Mouse (Mus musculus): ENCODE data around the gene Dlgap4. TPM values are rescaled to one million over a fixed set of nuclear protein-coding genes. Genes with fewer than 3 reads are reported as not detected.

Dlgap4 gene
- polyA plus RNA-seq, 1 experiment from 2014 or later: 124 TPM

DNA sequence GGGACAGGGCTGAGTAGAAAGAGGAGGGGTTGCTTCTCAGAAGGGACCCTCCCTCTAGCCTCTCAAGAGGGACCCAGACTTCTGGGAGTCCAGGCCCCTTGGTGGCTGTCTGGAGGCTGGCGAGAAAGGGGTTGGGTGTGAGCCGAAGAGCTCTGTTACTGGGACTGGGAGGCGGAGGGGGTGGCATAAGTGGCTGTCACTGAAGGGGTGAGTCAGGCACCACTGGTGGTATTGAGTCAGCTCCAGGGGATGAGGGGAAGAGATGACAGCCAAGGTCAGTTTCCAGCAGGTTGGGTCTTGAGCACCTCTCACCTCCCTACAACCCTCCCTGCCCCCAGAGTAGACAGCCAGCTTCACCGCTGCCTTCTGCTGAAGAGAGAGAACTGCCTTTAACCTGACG, 35.9 kb downstream of the Dlgap4 start:
- Histone ChIP-seq H3K4me3 (no peak overlapping the region), H3K4me1 (peaks cover 12% of the 10 kb centered on the region), H3K36me3 (no peaks in the 10 kb centered on the region), H3K27me3 (ENCODE audit: low read depth, poor library complexity, severe bottlenecking) (no peaks in the 10 kb centered on the region), H3K9me3 (replicated peaks) (no peaks in the 10 kb centered on the region), H3K27ac (no peak overlapping the region)
- DNase-seq (ENCODE audit: low spot score): no peak
- WGBS: 75% methylated on average over 5 of the region's 5 CpGs

DNA sequence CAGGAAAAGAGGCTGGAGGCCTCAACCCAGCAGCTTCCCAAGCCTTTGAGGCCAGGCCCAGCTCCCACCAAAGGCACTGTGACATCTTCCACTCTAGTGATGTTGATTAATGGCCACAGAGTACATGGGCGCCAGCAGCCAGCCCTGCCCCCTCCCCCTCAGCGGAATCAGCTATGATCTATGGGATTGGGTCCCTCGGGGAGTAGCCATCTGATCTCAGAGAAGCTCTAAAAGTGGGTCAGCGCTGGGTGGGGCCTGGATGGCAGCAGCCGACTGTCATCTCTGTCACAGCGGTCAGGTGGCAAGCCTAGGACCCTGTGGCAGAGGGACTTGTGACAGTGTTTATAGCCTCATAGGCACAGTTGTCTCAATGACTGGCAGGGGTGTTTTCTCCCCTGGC, 37.5 kb downstream of the Dlgap4 start:
- Histone ChIP-seq H3K4me1 (no peaks in the 10 kb centered on the region), H3K27ac (no peak overlapping the region), H3K9me3 (replicated peaks) (no peaks in the 10 kb centered on the region), H3K4me3 (no peak overlapping the region), H3K27me3 (ENCODE audit: low read depth, poor library complexity, severe bottlenecking) (no peaks in the 10 kb centered on the region), H3K36me3 (no peaks in the 10 kb centered on the region)
- 72% methylated on average over 6 of the region's 6 CpGs for WGBS
- no peak for DNase-seq (ENCODE audit: low spot score)

DNA sequence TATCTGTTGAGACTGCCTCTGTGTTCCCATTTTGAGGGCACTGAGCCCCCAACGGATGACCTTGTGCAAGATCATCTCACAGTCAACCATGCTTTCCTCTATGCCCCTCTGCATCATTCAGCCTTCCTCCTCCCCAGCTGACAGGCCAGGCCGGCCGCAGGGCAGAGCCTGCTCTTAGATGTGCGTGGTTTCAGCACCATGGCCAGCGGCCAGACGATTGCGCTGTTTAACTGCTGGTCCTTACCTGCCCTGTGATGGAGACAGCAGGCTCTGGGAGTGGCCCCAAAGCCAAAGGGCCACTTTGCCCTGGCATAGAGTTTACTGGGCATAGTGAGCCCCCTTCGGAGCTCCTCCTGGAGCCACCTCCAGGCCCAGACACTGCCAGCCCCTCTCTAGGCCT, 39.3 kb downstream of the Dlgap4 start:
- DNase-seq (ENCODE audit: low spot score): peak; percentile 90
- H3K36me3 ChIP-seq: no peaks in the 10 kb centered on the region
- no peaks in the 10 kb centered on the region for H3K4me1 ChIP-seq
- no peaks in the 10 kb centered on the region for H3K9me3 ChIP-seq (replicated peaks)
- H3K27me3 ChIP-seq (ENCODE audit: low read depth, poor library complexity, severe bottlenecking): no peaks in the 10 kb centered on the region
- 12% methylated on average over 8 of the region's 8 CpGs for WGBS
- no peak overlapping the region for H3K4me3 ChIP-seq
- H3K27ac ChIP-seq: no peak overlapping the region

- Histone ChIP-seq H3K36me3 (no peaks in the 10 kb centered on the region), H3K27me3 (ENCODE audit: low read depth, poor library complexity, severe bottlenecking) (no peaks in the 10 kb centered on the region), H3K9me3 (replicated peaks) (no peaks in the 10 kb centered on the region), H3K4me3 (no peak overlapping the region), H3K27ac (no peak overlapping the region), H3K4me1 (no peaks in the 10 kb centered on the region)
- 84% methylated on average over 5 of the region's 5 CpGs for whole genome bisulfite sequencing
- no peak for DNase-seq (ENCODE audit: low spot score)
These were observed 40.6 kb downstream of the Dlgap4 start for GRCm38 (mm10) chr2:156654148-156654547.

GRCm38 (mm10) chr2:156655626-156656025, 42.1 kb downstream of the Dlgap4 start:
- no peaks in the 10 kb centered on the region for H3K27me3 ChIP-seq (ENCODE audit: low read depth, poor library complexity, severe bottlenecking)
- H3K4me3 ChIP-seq: no peak overlapping the region
- 67% methylated on average over 5 of the region's 5 CpGs for WGBS

DNA sequence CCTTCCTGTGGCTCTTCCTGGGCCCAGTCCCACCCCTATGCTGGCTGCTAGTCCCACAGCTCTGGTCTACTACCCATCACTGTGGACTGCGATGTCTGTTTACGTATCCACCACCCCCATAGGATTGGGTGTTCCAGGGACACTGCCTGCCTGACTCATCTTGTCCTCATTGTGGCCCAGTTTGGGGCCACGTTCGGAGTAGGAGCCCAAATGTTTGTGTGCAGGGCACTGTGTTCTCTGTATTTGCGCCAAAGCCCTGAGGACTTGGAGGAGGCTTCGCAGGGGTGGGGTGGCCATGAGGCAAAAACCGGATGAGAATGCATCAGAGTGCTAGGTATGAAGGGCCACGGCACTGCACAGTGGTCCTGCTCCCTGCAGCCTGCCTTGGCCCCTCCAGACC, 44.0 kb downstream of the Dlgap4 start:
- Histone ChIP-seq H3K27me3 (ENCODE audit: low read depth, poor library complexity, severe bottlenecking) (no peaks in the 10 kb centered on the region), H3K4me3 (no peak overlapping the region), H3K27ac (no peak overlapping the region), H3K36me3 (no peaks in the 10 kb centered on the region), H3K4me1 (no peaks in the 10 kb centered on the region), H3K9me3 (replicated peaks) (no peaks in the 10 kb centered on the region)
- 94% methylated on average over 8 of the region's 8 CpGs for WGBS
- DNase-seq (ENCODE audit: low spot score): no peak

More at GRCm38 (mm10) chr2:156655626-156656025, 42.1 kb downstream of the Dlgap4 start:
- no peak overlapping the region for H3K27ac ChIP-seq
- H3K36me3 ChIP-seq: no peaks in the 10 kb centered on the region
- no peaks in the 10 kb centered on the region for H3K9me3 ChIP-seq (replicated peaks)
- DNase-seq (ENCODE audit: low spot score): no peak
- H3K4me1 ChIP-seq: no peaks in the 10 kb centered on the region

- Histone ChIP-seq H3K27me3 (ENCODE audit: low read depth, poor library complexity, severe bottlenecking) (no peaks in the 10 kb centered on the region), H3K9me3 (replicated peaks) (no peaks in the 10 kb centered on the region), H3K4me3 (no peak overlapping the region), H3K27ac (no peak overlapping the region), H3K36me3 (no peaks in the 10 kb centered on the region), H3K4me1 (no peaks in the 10 kb centered on the region)
- 87% methylated on average over 10 of the region's 10 CpGs for WGBS
- no peak for DNase-seq (ENCODE audit: low spot score)
These were observed 44.7 kb downstream of the Dlgap4 start for GRCm38 (mm10) chr2:156658221-156658620.

DNA sequence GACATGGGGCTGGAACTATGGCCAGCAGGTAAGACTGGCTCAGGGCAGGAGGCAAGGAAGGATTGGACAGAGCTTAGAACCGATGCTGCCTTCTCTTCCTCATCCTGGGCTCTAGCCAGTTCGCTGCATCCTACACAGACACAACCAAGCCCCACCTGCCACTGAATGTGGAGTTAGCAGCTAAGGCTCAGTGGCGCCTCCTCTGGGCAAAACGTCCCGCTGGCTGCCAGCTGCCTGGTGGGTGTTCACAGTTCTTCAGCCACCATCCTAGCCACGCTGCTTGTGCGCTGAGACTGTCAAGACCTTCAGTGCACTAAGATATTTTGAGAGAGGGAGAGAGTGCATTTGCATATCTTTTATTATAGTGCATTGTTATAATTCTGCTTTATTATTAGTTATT, 45.2 kb downstream of the Dlgap4 start:
- Histone ChIP-seq H3K4me1 (no peaks in the 10 kb centered on the region), H3K9me3 (replicated peaks) (no peaks in the 10 kb centered on the region), H3K27ac (no peak overlapping the region), H3K36me3 (no peaks in the 10 kb centered on the region), H3K4me3 (no peak overlapping the region), H3K27me3 (ENCODE audit: low read depth, poor library complexity, severe bottlenecking) (no peaks in the 10 kb centered on the region)
- DNase-seq (ENCODE audit: low spot score): no peak
- WGBS: 66% methylated on average over 7 of the region's 7 CpGs

GRCm38 (mm10) chr2:156659981-156660380, 46.5 kb downstream of the Dlgap4 start:
- Histone ChIP-seq H3K36me3 (no peaks in the 10 kb centered on the region), H3K27me3 (ENCODE audit: low read depth, poor library complexity, severe bottlenecking) (0 out of 2 replicates have a peak, but pooled peaks cover 3% of the 10 kb centered on the region), H3K4me1 (0 out of 2 replicates have a peak, but pooled peaks cover 3% of the 10 kb centered on the region), H3K4me3 (no peak overlapping the region), H3K27ac (no peak overlapping the region), H3K9me3 (replicated peaks) (no peaks in the 10 kb centered on the region)
- WGBS: 80% methylated on average over 6 of the region's 6 CpGs
- no peak for DNase-seq (ENCODE audit: low spot score)

DNA sequence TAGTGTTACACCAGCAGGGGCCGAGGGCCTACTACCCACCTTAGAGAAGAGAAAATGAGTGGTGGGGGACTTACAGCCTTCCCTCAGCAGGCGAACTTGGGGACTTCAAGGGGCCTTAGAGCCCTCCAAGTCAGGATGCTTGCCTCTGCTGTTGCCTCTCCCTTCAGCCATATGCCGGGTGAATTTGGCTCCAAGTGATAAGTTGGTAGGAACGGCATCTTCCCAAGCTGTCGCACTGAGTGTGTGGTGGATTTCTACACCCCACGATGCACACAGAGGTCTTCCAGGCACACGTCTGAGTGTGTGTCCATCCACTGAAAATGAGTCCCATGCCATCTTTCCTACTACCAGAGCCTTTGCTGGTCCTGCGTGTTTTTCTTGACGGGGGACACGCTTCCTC, 49.7 kb downstream of the Dlgap4 start:
- no peaks in the 10 kb centered on the region for H3K36me3 ChIP-seq
- no peak for DNase-seq (ENCODE audit: low spot score)
- WGBS: 83% methylated on average over 10 of the region's 10 CpGs
- H3K27me3 ChIP-seq (ENCODE audit: low read depth, poor library complexity, severe bottlenecking): 0 out of 2 replicates have a peak, but pooled peaks cover 7% of the 10 kb centered on the region
- no peak overlapping the region for H3K27ac ChIP-seq
- no peak overlapping the region for H3K4me3 ChIP-seq
- H3K9me3 ChIP-seq (replicated peaks): no peaks in the 10 kb centered on the region
- peaks cover 6% of the 10 kb centered on the region for H3K4me1 ChIP-seq

DNA sequence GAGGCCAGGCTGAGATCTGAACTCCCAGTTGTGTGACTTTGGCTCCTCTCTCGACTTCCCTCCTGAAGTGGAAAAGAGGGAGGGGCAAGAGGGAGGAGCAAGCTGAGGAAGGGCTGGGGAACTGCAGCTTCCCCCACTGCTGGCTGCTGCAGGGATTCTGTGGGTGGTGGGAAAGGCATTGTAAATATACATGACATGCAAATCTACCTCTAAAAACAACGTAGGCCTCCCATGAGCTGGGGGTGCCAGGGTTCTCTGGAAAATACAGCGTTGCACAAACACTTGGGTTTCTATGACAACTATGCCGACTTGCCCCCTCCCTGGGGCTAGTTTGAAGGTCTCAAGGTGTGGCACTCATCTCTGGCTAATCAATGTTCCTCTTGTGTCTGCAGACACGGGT, 50.9 kb downstream of the Dlgap4 start:
- no peaks in the 10 kb centered on the region for H3K9me3 ChIP-seq (replicated peaks)
- H3K36me3 ChIP-seq: no peaks in the 10 kb centered on the region
- 23% methylated on average over 5 of the region's 5 CpGs for WGBS
- peaks cover 6% of the 10 kb centered on the region for H3K4me1 ChIP-seq
- H3K4me3 ChIP-seq: no peak overlapping the region
- DNase-seq (ENCODE audit: low spot score): no peak
- H3K27ac ChIP-seq: no peak overlapping the region
- H3K27me3 ChIP-seq (ENCODE audit: low read depth, poor library complexity, severe bottlenecking): 0 out of 2 replicates have a peak, but pooled peaks cover 7% of the 10 kb centered on the region

- Histone ChIP-seq H3K27me3 (ENCODE audit: low read depth, poor library complexity, severe bottlenecking) (0 out of 2 replicates have a peak, but pooled peaks cover 7% of the 10 kb centered on the region), H3K27ac (no peak overlapping the region), H3K4me3 (no peak overlapping the region), H3K9me3 (replicated peaks) (no peaks in the 10 kb centered on the region), H3K4me1 (peaks cover 6% of the 10 kb centered on the region), H3K36me3 (no peaks in the 10 kb centered on the region)
- 79% methylated on average over 8 of the region's 8 CpGs for WGBS
- DNase-seq (ENCODE audit: low spot score): no peak
These were observed 51.6 kb downstream of the Dlgap4 start for GRCm38 (mm10) chr2:156664993-156665518.

GRCm38 (mm10) chr2:156665620-156666196, 52.2 kb downstream of the Dlgap4 start:
- DNase-seq (ENCODE audit: low spot score): no peak
- peaks cover 6% of the 10 kb centered on the region for H3K4me1 ChIP-seq
- H3K27me3 ChIP-seq (ENCODE audit: low read depth, poor library complexity, severe bottlenecking): 0 out of 2 replicates have a peak, but pooled peaks cover 7% of the 10 kb centered on the region
- H3K36me3 ChIP-seq: no peaks in the 10 kb centered on the region
- H3K27ac ChIP-seq: no peak overlapping the region
- H3K9me3 ChIP-seq (replicated peaks): no peaks in the 10 kb centered on the region
- WGBS: 88% methylated on average over 13 of the region's 13 CpGs
- no peak overlapping the region for H3K4me3 ChIP-seq

DNA sequence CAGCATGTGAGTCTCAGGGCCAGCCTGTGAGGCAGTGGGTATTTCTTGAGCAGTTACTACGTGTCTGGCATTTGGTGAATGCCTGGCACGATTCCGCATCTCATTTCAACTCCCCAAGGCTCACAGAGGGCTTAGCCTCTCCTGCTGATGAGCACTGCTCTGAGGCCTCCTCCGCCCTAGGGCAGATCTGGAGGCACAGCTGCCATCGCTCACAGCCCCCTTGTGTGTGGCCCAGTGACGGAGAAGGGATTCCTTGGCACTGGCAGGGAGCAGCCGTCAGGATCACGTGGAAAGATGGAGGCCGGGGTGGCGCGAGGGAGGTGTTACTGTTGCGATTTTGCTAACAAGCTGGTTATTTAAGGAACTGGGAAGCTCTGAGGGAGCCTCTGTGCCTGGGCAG, 52.7 kb downstream of the Dlgap4 start:
- 54% methylated on average over 12 of the region's 12 CpGs for WGBS
- H3K27ac ChIP-seq: no peak overlapping the region
- no peak overlapping the region for H3K4me3 ChIP-seq
- DNase-seq (ENCODE audit: low spot score): no peak
- no peaks in the 10 kb centered on the region for H3K9me3 ChIP-seq (replicated peaks)
- peaks cover 6% of the 10 kb centered on the region for H3K4me1 ChIP-seq
- 0 out of 2 replicates have a peak, but pooled peaks cover 7% of the 10 kb centered on the region for H3K27me3 ChIP-seq (ENCODE audit: low read depth, poor library complexity, severe bottlenecking)
- H3K36me3 ChIP-seq: no peaks in the 10 kb centered on the region

Measured in limb, embryonic 10.5 days (tissue).